Mouse (Mus musculus) left cerebral cortex, adult 6 months (tissue): Measurements from ENCODE around the gene Tpm3-rs7. TPM values are rescaled to one million over a fixed set of nuclear protein-coding genes. Genes with fewer than 3 reads are reported as not detected.

Experiments used
- long read RNA-seq, 2 experiments: library from polyadenylated mRNA; unstranded; transcript quantifications; one replicate each; pipeline ENCODE4 v2.0.0; 2019 to 2020
- polyA plus RNA-seq: library from polyadenylated mRNA; unstranded; fragments of <200 nt; fragmentation: Nextera tagmentation; gene quantifications from 2 replicates; pipeline ENCODE4 v1.2.3, GENCODE M21; 2021

Gene Tpm3-rs7
- polyA plus RNA-seq: 0.66 and 0.78 TPM in 2 replicates
- long read RNA-seq, experiment 1: 0 reads
- long read RNA-seq, experiment 2, transcript Tpm3-rs7-201 (1 exons, 2,147 nt): major isoform, 6 of 6 reads
- long read RNA-seq, experiment 2, partial matches to known transcripts: 0 of 6 reads
- long read RNA-seq, experiment 2, other reads (novel, unspliced or antisense): 0 of 6 reads

GRCm38 (mm10) chr14:113314499-113314898, at the start of gene Tpm3-rs7:
Gene Tpm3-rs7 (plus strand): TSS chr14:113314608.

